Mouse (Mus musculus) mature B cell (primary cell): ENCODE data around the gene Tnfrsf18.

ENCODE experiments used
- in situ Hi-C: fragments of 300-500 bp; cut with MboI; formaldehyde crosslinking; loops from 2 replicates; pipeline ENCODE4 v1.14.3; 2019

The Tnfrsf18 gene

DNA sequence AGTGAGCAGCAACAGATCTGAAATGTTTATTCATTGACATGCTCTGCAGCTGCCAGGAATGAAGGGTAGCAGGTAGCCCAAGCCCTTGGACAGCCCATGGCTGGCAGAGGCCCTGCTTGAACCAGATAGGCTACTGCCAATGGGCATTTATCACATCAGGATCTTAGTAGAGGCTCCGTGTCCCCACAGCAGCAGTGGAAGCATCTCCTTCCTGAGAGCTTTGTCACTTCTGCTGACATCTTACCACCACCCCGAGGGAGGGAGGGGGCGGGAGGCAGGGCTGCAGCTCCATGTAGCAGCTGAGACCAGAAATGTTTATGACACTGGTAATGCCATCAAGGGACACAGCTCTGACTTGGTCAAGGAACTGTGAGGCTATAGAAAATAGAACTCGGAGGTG lies 6.9 kb downstream of the Tnfrsf18 start:
- in situ Hi-C loops: no loop called here

DNA sequence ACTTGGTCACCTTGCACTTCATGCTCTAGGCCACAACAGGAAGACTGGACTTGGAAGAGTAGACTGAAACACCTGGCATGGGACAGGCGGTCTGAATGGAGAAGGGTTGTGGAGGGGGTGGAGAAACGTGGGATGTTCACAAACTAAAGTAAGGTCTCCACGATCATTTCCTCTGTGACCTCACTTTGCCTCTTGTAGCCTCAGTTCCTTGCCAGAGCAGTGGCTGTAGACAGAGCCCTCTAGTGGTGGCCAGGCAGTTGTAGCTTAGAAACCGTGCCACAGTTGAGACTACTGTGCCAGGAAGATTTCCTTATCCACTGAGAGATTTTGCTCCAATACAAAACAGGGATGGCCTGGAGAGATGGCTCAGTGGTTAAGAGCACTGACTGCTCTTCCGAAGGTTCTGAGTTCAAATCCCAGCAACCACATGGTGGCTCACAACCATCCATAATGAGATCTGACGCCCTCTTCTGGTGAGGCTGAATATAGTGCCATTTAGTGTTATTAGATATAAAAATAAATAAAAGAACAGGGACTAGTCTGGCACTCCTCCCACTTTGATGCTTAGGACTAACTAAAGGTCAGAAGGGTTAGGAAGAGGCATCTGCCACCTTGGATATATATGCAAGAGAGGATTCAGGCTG lies 7.6 kb downstream of the Tnfrsf18 start:
- in situ Hi-C loops: no loop called here

DNA sequence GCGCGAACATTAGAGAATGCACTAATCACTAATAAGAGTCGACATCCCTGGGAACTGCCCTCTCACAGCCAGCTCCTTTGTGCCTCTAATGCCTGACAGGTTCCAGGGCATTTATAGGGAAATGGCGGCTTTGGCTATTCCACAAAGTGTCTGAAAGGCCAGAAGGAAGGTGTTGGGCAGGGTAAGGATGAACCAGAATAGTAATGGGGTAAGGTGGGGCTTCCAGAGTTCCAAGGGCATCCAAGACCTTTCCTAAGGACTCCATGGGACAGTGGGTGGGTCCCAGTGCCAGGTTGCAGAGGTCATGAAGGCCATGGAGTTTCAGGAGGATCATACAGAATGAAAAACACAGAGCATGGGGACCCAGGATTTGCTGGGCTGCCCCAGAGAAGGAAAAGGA lies 8.3 kb downstream of the Tnfrsf18 start:
- in situ Hi-C loops: no loop called here

DNA sequence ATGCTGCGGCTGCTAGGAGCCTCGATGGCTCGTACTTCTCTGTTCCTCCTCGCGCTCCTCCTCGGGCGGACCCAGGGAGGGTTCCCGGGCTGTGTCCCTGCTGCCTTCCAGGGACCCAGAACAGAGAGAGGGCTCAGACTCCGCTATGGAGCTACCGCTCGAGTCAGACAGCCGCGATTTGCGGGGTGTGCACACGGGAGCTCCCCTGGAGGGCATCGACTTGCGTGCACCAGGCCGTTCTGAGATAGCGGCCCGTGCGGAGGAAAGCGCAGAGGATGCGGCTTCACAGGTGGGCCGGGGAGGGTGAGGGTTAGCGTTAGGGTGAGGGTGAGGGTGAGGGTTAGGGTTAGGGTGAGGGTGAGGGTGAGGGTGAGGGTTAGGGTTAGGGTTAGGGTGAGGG lies 8.9 kb downstream of the Tnfrsf18 start:
- in situ Hi-C loops: no loop called here

DNA sequence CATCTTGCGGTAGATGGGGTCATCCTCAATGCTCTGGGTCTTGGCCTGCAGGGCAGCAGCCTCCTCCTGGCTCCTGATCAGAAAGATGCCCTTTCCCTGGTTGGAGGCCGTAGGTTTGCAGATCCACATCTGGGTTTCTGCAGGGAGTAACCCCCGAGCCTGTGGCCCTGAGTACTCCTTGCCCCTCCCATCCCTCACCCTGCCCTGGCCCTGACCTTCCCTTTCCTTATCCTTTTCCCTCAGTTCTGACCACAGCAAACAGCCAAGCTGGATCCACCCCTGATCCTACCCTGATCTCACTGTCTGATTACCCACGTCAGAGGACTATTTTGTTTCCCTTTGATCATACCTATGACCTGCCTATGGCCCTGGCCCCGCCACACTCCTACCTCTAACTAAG lies 18.8 kb downstream of the Tnfrsf18 start:
- in situ Hi-C loops: no loop called here

DNA sequence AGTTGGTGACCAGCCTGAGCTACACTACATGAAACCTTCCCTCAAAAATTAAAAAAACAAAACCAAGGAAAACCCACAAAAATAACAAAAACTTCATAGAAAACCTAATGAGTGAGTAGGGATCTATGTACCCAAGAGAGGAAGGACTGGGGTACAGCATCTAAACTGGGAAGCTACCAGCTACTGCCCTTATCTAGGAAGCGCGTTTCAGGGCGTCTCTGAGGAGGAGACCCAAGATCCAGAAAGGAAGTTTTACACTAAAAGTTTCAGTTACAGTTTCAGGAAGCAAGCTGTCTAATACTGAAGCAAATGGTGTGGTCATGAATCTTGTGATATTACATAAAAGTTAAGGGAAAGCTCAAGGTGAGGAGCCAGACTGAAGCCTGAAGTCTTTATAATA lies 23.8 kb downstream of the Tnfrsf18 start:
- in situ Hi-C loops: no loop called here

DNA sequence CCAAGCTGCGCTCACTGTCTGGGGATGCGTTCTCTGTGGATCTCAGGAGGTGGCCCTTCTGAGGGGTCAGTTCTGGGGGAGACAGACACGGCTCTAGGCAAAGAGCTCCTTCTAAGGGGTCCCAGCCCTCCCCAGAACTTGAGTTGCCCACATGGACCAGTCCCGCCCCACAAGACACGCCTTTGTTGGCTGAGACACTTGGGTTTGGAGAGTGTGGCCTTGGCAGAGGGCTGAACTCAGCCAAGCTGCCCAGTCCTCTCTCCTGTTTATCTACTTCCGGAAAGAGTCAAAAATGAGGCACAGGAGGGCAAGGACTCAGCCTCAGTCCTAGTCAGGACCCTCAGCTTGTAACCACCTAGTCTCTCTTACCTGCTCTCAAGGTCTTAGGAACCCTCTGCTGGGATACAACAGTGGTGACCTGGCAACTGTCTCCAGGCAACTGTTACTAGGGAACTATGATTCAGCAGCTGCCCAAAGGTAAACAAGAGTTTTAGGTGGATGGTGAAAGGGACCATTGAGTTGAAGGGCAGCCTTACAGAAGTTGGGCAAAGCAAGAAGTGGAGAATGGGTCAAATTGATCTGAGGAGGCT lies 24.5 kb downstream of the Tnfrsf18 start:
- in situ Hi-C loops: no loop called here

DNA sequence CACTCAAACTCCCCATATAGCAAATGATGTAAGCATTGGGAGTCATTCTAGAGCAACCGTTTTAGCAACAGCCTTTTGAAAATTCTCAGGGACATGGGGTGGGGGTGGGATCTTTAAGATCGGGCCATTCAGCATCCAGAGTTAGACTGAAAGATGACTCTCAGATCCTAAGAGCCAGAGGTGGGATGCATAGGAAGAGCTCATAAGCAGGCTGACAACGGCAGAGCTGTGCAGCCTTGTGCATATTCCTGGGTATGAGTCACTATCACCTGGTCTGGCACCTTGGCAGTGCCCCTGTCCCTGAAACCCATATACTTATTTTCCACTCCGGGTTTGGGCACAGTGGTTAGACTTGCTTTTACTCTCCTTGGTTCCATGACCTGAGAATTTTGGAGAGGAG lies 27.1 kb downstream of the Tnfrsf18 start:
- in situ Hi-C loops: no loop called here

DNA sequence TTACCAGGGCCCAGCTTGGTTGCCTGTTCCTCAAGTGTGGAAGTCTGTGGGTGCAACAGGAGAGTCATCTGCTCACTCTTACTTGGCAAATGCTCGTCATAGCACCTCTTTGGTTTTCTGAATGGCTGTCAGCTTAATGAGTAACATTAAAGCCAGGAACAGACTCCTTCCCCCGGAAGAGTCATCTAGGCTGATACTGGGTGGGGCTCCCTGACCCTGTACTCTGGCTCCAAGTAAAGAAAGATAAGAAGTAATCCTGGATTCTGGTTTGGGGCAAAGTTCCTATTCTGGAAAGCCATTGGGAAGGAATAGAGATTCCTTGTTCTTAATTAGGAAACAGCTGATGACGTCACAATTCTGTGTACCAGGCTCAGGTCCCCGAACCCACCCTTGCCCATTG lies 28.2 kb downstream of the Tnfrsf18 start:
- in situ Hi-C loops: no loop called here

DNA sequence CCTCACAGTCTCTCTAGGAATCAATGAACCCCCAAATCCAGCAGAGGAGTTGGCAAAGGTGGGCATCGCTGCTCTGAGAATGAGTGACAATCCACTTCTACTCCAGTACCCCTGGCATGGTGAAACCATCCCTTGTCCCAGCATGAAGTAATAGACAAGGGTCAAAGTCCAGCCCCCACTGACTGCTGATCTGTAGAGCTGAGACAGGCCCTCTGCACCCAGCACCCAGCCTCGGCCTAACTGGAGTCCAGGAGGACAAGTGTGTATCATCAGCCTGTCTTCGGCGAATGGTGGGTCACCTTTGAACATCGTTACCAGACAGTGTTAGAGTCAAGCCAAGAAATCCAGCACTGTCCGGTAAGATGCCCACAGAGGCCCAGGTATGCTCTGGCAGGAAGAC lies 28.6 kb downstream of the Tnfrsf18 start:
- in situ Hi-C loops: no loop called here

DNA sequence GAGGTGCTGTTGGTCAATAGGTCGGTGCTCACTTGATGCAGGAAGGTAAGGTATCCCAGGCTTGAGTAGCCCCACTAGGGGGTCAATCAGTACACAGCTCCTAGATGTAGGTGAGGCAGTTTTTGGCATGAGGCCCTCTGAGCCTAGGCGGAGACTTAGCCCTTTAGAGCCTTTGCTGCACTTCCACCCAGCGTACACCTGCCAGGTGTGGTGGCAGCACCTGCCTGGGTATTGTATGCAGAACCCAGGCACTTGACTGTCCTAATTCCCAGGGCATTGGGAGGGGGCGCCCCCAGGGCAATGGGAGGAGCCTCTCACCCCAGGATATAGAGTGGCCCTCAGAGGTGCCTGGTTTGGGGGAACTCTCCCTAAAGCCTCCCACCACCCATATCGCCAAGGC lies 29.2 kb downstream of the Tnfrsf18 start:
- in situ Hi-C loops: no loop called here

DNA sequence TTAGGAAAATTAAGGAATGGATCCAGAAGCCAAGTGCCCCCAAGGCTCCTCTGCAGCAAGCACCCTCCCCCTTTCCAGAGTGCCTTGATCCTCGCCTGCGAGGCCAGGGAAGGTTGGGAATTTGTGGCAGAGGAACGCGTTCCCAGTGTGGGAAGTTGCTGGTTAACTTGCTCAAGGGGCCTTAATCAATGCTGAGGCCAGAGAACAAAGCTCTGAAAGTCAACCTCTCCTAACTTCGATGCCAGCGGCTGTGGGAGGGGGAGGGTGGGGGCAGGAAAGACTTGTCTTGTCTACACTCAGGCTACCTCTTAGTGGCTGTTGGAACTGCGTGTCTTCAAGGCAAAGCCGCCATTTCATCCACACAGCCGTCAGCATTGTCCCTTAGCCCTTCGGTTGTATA lies 31.7 kb downstream of the Tnfrsf18 start:
- in situ Hi-C loops: no loop called here

DNA sequence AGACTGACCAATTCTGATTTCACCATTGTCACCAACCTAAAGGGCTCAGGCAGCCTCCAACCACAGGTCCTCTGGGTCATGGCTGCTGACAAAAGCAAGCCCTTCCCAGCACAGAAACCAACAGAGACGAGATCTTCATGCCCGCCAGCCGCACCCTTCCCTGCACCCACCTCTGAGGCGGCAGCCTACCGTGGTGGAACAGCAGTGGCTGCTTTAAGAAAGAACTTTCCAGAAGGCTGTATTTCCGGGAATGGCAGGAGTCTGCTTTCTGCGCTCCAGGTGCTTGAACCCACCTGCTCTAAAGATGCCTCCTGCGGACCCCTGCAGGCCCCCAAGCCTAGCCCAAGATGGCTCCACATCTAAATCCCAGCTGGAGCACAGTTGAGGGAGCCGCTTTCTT lies 32.9 kb downstream of the Tnfrsf18 start:
- in situ Hi-C loops: no loop called here

DNA sequence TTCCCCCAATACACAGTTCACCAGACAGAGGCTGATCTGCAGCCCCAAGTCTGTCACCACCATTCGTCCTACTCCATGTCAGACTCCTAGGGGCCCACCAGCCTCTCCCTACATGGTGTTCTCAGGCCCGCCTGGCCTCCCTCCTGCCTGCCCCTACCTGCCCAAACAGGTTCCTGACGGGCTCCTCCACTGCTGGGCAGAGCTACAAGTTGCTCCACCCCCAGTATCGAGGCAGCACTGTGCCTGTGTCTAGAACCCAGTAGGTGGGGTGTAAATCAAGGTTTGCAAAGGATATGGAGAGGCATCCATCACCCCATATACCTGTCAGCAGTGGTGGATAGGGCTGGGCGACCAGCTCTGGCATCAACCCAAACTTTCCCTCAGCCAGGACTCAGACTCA lies 33.3 kb downstream of the Tnfrsf18 start, which contains the start of gene Ttll10:
Ttll10 (minus strand) TSS at position 154 of the 400 bp plus-strand sequence.
- in situ Hi-C loops: no loop called here

DNA sequence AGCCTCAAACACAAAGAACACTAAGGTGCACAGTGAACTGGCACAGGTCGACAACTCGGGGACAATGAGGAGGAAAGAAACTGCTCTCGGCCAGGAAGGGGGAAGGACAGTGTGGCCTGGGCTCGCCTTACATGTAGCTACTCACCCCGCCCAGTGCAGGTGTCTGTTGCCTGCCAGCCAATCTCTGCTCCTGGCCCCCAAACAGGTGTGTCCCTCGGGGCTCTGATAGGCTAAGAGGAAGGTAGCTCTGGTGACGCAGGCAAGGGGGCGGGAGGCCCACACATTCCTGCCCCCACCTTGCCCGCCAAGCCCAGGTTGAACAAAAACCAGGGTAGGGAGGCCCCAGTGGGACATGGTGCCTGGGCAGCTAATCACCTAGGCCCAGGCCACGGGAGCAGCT lies 33.7 kb downstream of the Tnfrsf18 start:
- in situ Hi-C loops: no loop called here

DNA sequence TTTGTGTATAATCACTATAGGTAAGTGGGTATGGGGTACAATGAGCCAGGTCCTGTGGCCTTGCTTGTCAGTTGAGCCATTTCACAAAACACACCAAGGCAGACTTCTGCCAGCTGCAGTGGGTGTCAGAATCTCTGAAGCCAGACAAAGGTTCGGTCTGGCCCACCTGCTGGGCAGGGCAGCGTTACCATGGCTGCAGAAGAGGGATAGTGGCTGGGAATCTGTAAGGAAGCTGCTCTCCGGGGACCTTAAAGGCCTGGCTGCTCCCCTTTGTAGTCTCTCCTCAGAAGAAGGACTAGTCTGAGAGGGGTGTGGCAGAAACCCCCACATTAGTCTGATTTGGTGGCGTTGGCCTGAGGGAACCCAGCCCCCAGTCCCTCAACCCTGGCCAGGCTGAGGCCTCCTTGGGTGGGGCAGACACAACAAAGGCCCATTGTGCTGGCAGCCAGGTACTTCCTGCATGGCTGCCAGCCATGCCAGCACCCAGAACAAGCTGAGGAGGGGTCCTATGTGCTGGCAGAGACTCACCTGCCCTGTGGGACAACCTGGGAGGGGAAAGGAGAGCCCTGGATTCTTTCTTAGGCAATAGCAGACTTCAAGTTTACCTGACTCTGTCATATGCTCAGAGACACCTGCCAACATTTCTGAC lies 38.0 kb downstream of the Tnfrsf18 start:
- in situ Hi-C loops: no loop called here

DNA sequence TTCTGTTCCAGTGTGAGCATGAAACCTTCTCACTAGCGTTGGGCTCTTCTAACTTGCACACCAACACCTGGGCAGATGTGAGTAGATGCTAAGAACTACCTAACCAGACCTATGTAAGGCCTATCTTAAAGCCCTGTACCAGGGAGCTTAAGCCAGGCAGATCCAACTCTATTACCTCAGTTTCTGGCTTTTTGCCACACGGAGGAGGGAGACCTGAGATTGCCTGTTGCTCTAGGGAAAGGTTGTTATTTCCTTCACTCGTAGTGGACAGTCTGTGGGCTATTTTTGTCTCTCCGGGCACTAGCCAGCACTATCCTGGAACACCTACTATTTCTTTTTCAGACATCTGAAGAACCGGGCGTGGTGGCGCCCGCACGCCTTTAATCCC lies 38.5 kb downstream of the Tnfrsf18 start:
- in situ Hi-C loops: no loop called here

DNA sequence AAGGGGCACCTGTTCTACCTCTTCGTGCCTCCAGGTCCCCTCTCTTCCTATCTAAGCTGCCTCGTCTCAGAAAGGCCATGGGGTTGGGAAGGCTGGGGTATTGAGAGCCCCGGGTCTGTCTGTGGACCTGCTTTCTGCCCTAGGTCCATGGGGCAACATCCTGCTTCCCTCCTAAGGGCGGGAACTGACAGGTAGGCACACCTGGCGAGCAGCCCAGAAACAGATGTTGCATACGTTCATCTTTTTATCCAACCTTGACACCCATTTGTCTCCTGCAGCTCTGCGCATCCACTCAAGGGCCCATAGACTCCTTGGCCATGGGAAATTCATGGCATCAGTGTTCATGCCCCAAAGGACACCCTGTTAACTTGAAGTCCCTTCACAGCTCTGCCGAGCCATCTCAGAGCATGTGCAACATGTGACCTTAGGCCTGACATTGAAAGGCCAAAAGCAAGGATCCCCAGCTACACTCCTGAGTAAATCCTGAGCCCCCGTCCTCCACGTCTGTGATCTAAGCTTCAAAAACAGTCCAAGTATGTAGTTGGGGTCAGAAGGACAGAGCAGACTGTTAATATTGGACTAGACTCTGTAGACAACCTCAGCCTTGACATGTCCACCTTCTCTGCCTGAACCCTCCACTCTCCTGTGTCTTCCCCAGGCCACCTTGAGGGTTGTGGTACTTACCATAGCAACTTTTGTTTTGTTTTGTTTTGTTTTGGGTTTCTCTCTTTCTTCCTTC lies 39.4 kb downstream of the Tnfrsf18 start:
- in situ Hi-C loops: no loop called here

DNA sequence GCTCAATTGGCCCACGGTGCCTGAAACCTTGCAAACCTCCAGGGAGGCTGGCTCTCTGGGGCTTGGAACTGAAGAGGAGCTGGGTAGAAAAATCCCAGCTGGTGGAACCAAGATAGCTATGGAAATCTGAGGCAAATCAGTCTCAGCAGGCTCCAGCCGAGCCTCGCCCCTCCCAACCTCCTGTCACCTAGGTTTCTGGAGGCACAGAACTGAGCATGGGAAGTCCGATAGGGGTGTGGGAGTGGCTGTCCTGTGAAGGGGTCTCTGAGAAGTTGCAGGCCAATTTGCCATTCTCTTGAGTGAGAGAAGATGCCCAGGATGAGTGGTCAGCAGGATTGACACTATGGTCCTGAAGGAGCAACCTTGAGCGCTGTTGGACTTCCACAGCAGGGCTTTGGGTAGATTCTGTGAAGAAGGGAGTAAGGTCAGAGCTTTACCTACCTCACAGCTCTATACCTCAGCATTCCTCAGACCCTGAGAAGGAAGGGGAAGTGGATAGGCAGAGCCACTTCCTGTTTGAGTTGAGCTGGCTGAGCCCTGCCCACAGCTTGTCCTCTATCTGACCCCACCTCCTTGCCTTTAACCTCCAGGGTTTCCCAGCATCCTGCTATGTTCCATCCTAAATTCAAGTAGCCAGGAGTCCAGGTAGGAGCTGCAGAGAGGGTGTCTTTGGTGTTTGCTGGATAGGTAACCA lies 41.4 kb downstream of the Tnfrsf18 start:
- in situ Hi-C loops: no loop called here

DNA sequence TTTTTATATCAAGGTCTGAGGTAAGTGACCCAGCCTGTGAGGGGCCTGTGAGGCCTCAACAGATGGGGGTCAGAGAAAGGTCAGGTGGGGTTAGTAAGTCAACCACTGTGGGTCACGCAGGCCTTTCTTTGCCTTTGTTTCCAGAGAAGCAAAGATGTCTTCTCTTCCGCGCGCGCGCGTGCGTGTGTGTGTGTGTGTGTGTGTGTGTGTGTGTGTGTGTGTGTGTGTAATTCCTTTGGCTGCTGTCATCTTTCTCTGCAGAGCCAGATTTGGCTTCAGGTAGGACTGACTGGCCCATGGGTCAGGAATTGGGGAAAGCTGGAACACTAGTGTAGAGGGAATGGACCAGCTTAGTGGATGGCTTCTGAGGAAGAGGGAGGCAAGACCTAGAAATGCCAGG lies 43.7 kb downstream of the Tnfrsf18 start:
- in situ Hi-C loops: no loop called here

DNA sequence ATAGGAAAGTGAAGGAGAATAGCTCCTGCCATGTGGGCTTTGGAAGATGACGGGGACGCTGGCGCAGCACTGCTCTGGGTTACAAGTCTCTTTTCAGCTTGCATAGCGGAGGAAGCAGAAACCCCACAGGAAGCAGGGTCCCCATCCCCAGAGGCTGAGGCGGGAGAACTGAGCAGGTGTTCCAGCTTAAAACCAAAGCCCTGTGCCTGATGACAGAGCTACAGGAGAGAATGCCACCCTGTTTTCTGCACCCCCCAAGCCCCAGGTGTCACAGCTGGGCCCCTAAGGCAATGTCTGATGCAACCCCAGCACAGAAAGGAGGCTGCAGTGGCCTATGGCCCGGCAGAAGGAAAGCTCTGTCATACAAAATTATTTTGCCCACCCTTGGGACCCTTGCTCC lies 44.3 kb downstream of the Tnfrsf18 start:
- in situ Hi-C loops: no loop called here

DNA sequence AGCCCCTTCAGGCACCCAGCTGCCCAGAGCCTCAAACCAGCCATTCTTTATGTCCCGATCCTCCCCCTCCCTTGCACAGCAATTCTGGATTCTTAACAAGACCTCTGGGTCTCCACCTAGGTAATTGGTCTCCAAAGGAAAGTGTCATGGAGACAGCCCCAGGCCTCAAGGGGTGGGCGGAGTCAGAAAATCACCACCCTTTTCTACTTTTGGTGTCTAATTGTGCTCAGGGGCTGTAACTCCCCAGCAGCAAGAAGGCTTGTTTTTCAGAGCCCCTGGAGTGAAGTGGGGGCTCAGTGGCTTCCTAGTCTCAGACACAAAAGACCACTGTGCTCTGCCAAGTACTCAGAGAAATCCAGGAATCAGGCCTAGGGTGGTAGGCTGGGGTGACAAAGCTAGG lies 44.8 kb downstream of the Tnfrsf18 start:
- in situ Hi-C loops: no loop called here
